Mouse (Mus musculus) liver, postnatal 0 days (tissue): ENCODE measurements around the gene Gpr132. TPM values are rescaled to one million over a fixed set of nuclear protein-coding genes. Genes with fewer than 3 reads are reported as not detected.

ENCODE experiments used
- ATAC-seq: fragments of 200-750 bp; cut with Nextera tagmentation; 2 replicates; pipeline ENCODE4 v1.8.0; 2017; ENCODE audit warnings: mild to moderate bottlenecking, moderate library complexity
- DNase-seq: peaks from one replicate; pipeline ENCODE4 v3.0.0-alpha.2; 2016
- H3K27ac ChIP-seq: fragments of 300-500 bp; sonication (generic); 2 replicates; pipeline ENCODE4 v1.5.1; 2014; ENCODE audit warnings: antibody characterized with exemption, moderate library complexity, mild to moderate bottlenecking, low read depth
- H3K27me3 ChIP-seq: fragments of 300-500 bp; sonication (generic); 2 replicates; pipeline ENCODE4 v1.6.1; 2014; ENCODE audit warnings: low read length, control low read depth, mixed read lengths; ENCODE audit not compliant: insufficient read depth
- H3K36me3 ChIP-seq: fragments of 300-500 bp; sonication (generic); replicated peaks from 2 replicates; pipeline ENCODE4 v1.6.1; 2014; ENCODE audit warnings: mild to moderate bottlenecking, control low read depth, low read length, moderate library complexity, mixed read lengths; ENCODE audit not compliant: insufficient read depth
- H3K4me1 ChIP-seq: fragments of 300-500 bp; sonication (generic); 2 replicates; pipeline ENCODE4 v1.6.1; 2014; ENCODE audit warnings: antibody characterized with exemption, mild to moderate bottlenecking, control low read depth; ENCODE audit not compliant: insufficient read depth
- H3K4me2 ChIP-seq: fragments of 300-500 bp; sonication (generic); 2 replicates; pipeline ENCODE4 v1.6.1; 2014; ENCODE audit warnings: low read depth, mild to moderate bottlenecking, low read length, moderate library complexity, mixed read lengths
- H3K4me3 ChIP-seq: fragments of 300-500 bp; sonication (generic); 2 replicates; pipeline ENCODE4 v1.5.1; 2014; ENCODE audit warnings: low read depth, low read length
- H3K9ac ChIP-seq: fragments of 300-500 bp; sonication (generic); replicated peaks from 2 replicates; pipeline ENCODE4 v1.6.1; 2014; ENCODE audit warnings: mild to moderate bottlenecking, moderate library complexity
- H3K9me3 ChIP-seq: fragments of 300-500 bp; sonication (generic); 2 replicates; pipeline ENCODE4 v1.6.1; 2016; ENCODE audit warnings: mild to moderate bottlenecking, control low read depth, low read length, mixed read lengths
- CTCF ChIP-seq: sonication (generic); IDR thresholded peaks from 2 replicates; pipeline ENCODE4 v1.5.1; 2016; ENCODE audit warnings: antibody characterized with exemption, low read depth
- EP300 ChIP-seq: IDR thresholded peaks from 2 replicates; pipeline ENCODE4 v1.6.1; 2016; ENCODE audit warnings: antibody characterized with exemption, low read depth, mild to moderate bottlenecking
- WGBS: fragments of 180-500 bp; shearing (Covaris S2); extraction: QIAGEN DNeasy Blood & Tissue Kit; methylation state at CpG from one replicate; pipeline ENCODE4 v1.1.7; 2014; ENCODE audit not compliant: insufficient replicate concordance; 5-methylcytosine and 5-hydroxymethylcytosine counted together
- polyA plus RNA-seq: library from polyadenylated mRNA; unstranded; fragments of >200 nt; fragmentation: Nextera tagmentation; extraction: Ambion mirVana; gene quantifications from 2 replicates; pipeline ENCODE4 v1.2.1, GENCODE M21; 2015

Gene Gpr132
- polyA plus RNA-seq, 1 experiment from 2014 or later, result 0.34 TPM

GRCm38 (mm10) chr12:112881301-112881815 lies 13.3 kb upstream of the Gpr132 start:
- H3K4me3 ChIP-seq, result no peak overlapping the region
- H3K27ac ChIP-seq, result no peak overlapping the region
- H3K4me2 ChIP-seq, result no peak overlapping the region
- H3K9ac ChIP-seq, result no peak overlapping the region
- H3K9me3 ChIP-seq, result no peaks in the 10 kb centered on the region
- no peak for DNase-seq
- TF ChIP-seq CTCF, result no peak
- TF ChIP-seq EP300, result no peak
- H3K36me3 ChIP-seq, result no peaks in the 10 kb centered on the region
- peaks cover 13% of the 10 kb centered on the region for H3K4me1 ChIP-seq
- ATAC-seq, result no peak
- WGBS, result 61% methylated on average over 6 of the region's 6 CpGs
- peaks cover 25% of the 10 kb centered on the region for H3K27me3 ChIP-seq

GRCm38 (mm10) chr12:112880661-112881060 lies 12.6 kb upstream of the Gpr132 start:
- H3K4me3 ChIP-seq, result no peak overlapping the region
- peaks cover 32% of the 10 kb centered on the region for H3K27me3 ChIP-seq
- H3K4me2 ChIP-seq, result no peak overlapping the region
- DNase-seq (no peak), ATAC-seq (no peak)
- H3K4me1 ChIP-seq, result peaks cover 17% of the 10 kb centered on the region
- H3K9ac ChIP-seq, result no peak overlapping the region
- WGBS, result 76% methylated on average over 4 of the region's 4 CpGs
- H3K9me3 ChIP-seq, result no peaks in the 10 kb centered on the region
- TF ChIP-seq CTCF (no peak), EP300 (no peak)
- no peaks in the 10 kb centered on the region for H3K36me3 ChIP-seq
- no peak overlapping the region for H3K27ac ChIP-seq

- Histone ChIP-seq H3K27me3 (peaks cover 42% of the 10 kb centered on the region), H3K36me3 (no peaks in the 10 kb centered on the region), H3K9ac (no peak overlapping the region), H3K27ac (no peak overlapping the region), H3K4me2 (no peak overlapping the region), H3K4me3 (no peak overlapping the region), H3K4me1 (peaks cover 17% of the 10 kb centered on the region), H3K9me3 (no peaks in the 10 kb centered on the region)
- DNase-seq (no peak), ATAC-seq (no peak)
- TF ChIP-seq EP300 (no peak), CTCF (no peak)
- 57% methylated on average over 5 of the region's 5 CpGs for WGBS
Observed at GRCm38 (mm10) chr12:112879731-112880130, 11.7 kb upstream of the Gpr132 start.

- DNase-seq (no peak), ATAC-seq (no peak)
- Histone ChIP-seq H3K27me3 (peaks cover 52% of the 10 kb centered on the region), H3K9me3 (no peaks in the 10 kb centered on the region), H3K4me1 (peaks cover 22% of the 10 kb centered on the region), H3K36me3 (no peaks in the 10 kb centered on the region), H3K27ac (no peak overlapping the region), H3K4me3 (peak overlapping the region; percentile 39), H3K9ac (peak overlapping the region; percentile 34), H3K4me2 (peak overlapping the region; percentile 58)
- WGBS, result 2% methylated on average over 30 of the region's 37 CpGs
- TF ChIP-seq EP300, result no peak
- TF ChIP-seq CTCF, result no peak
Observed at GRCm38 (mm10) chr12:112877607-112878020, 9.6 kb upstream of the Gpr132 start.

GRCm38 (mm10) chr12:112877073-112877576 lies 9.1 kb upstream of the Gpr132 start:
- no peak for ATAC-seq
- Histone ChIP-seq H3K4me1 (peaks cover 22% of the 10 kb centered on the region), H3K27ac (no peak overlapping the region), H3K9me3 (no peaks in the 10 kb centered on the region), H3K4me3 (peak overlapping the region; percentile 39), H3K27me3 (peaks cover 52% of the 10 kb centered on the region), H3K9ac (peak overlapping the region; percentile 34; the same call in 1 of the 2 replicates), H3K36me3 (no peaks in the 10 kb centered on the region), H3K4me2 (peak overlapping the region; percentile 58)
- TF ChIP-seq CTCF (no peak), EP300 (no peak)
- WGBS, result 4% methylated on average over 17 of the region's 17 CpGs
- DNase-seq, result no peak

- H3K9ac ChIP-seq, result no peak overlapping the region; the same call in 1 of the 2 replicates
- ATAC-seq (no peak), DNase-seq (peak; percentile 59)
Observed at GRCm38 (mm10) chr12:112876332-112877072, 8.5 kb upstream of the Gpr132 start.

More at GRCm38 (mm10) chr12:112876332-112877072, 8.5 kb upstream of the Gpr132 start:
- Histone ChIP-seq H3K9me3 (no peaks in the 10 kb centered on the region), H3K4me2 (peak overlapping the region; percentile 46), H3K27ac (no peak overlapping the region), H3K36me3 (no peaks in the 10 kb centered on the region), H3K4me3 (peak overlapping the region; percentile 17; the same call in 1 of the 2 replicates), H3K27me3 (peaks cover 52% of the 10 kb centered on the region), H3K4me1 (peaks cover 22% of the 10 kb centered on the region)
- TF ChIP-seq EP300 (no peak), CTCF (no peak)
- 6% methylated on average over 28 of the region's 28 CpGs for WGBS
